Mouse (Mus musculus): ENCODE results near the gene Magt1.
"Not testable (repeated sequence)": the region's sequence is repeated elsewhere in the genome, so short reads cannot be mapped to it uniquely, and the experiment has no call there.

Gene Magt1

DNA sequence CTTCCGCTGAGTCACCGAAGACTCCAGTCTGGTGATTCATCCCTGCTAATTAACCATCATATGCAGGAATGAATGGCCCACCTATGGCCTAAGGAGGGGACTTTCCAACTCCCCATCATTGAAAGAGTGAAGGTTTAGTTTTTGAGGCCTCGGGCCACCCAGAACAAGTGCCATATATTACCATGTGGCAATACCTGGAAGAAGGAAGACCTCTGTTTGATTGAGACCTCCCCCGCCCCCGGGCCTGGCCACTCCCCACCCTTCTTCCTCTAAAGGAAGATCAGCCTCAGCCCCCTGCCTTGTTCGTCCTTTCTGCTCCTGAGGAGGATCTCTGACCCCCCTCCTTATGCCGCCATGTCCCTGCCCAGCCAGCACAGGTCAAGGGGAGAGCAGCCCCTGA lies 72.5 kb downstream of the Magt1 start:
- DNase-seq, result no peak

- DNase-seq, result no peak
Observed at GRCm38 (mm10) chrX:105937736-105938135, 74.0 kb downstream of the Magt1 start.

- no peak for DNase-seq
Observed at GRCm38 (mm10) chrX:105934341-105934740, 77.4 kb downstream of the Magt1 start.

DNA sequence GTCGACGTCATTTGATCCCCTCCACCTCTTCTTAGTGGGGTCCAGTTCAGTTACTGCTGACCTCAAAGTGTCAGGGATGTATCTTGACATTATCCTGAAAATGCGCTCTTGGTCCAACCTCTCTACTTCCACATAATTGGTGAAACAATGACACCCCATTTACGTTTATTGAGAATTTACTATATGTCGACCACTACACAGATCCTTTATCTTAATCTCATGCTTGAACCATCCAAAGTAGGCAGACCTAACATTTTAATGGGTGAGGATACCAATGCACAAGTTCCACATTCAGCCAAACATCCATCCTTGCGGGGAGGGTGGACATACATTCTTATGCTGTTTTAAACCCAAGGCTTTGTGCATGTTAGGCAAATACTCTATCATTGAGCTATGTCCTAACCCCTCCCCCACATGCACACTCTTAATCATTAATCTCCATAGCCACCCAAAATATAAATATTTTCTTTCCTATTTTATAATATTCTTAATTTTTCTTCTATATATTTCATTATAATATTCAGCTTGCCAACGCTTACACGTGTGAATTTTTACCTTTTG lies 82.1 kb downstream of the Magt1 start:
- no peak for DNase-seq

- peak; percentile 71 for DNase-seq
Observed at GRCm38 (mm10) chrX:105928861-105929477, 82.7 kb downstream of the Magt1 start, which contains the start of gene Atrx. TSS of gene Atrx (minus strand) at chrX:105929403.

GRCm38 (mm10) chrX:105927941-105928860 lies 83.5 kb downstream of the Magt1 start:
- DNase-seq, result peak in 1 of 2 experiments; percentile 61

- peak; percentile 13 to 20 for DNase-seq
Observed at GRCm38 (mm10) chrX:105926121-105926735, 85.5 kb downstream of the Magt1 start.

GRCm38 (mm10) chrX:105924326-105925070 lies 87.2 kb downstream of the Magt1 start:
- DNase-seq, result no peak

DNA sequence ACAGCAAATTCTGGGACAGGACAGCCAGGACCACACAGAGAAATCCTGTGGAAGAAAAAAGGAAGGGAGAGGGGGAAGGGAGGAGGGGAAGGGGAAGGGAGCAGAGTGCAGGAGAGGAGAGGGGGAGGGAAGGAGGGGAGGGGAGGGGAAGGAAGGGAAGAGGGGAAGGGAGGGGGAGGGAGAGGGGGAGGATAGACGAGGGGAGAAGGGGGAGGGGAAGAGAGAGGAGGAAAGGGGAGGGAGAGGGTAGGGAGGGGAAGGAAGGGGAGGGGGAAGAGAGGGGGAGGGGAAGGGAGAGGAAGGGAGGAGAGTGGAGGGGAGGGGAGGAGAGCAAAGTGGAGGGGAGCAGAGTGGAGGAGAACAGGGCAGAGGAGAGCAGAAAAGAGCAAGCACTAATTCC lies 87.8 kb downstream of the Magt1 start:
- DNase-seq, result no peak

DNA sequence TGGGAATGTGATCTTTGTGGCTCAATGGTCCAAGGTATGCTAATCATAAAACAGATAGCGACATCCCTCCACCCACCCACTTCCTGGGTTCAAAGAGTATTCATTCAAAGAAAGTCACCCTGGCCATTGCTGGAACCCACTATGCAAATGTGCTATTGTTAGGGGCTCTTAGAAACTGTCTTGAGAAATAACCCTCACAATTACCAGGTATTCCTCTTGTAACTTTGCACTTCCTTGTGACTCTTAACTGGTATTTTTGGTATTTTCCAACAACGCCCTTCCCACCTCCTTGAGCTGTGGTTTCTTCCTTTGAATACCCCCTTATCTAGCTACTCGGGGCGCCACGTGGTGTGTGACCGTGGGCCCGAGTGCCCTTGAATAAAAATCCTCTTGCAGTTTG lies 88.7 kb downstream of the Magt1 start:
- DNase-seq, result not testable (repeated sequence)

- DNase-seq, result peak; percentile 74 to 75
Observed at GRCm38 (mm10) chrX:105921421-105921820, 90.3 kb downstream of the Magt1 start.
